Mouse (Mus musculus): ENCODE measurements at regions not wholly inside any gene's neighbourhood (a gene's known extent, or its start where the extent isn't known, plus 50 kb on each side); places are given as distances from the start of the nearest gene placed in this dataset.
"Not testable (repeated sequence)": the region's sequence is repeated elsewhere in the genome, so short reads cannot be mapped to it uniquely, and the experiment has no call there.

DNA sequence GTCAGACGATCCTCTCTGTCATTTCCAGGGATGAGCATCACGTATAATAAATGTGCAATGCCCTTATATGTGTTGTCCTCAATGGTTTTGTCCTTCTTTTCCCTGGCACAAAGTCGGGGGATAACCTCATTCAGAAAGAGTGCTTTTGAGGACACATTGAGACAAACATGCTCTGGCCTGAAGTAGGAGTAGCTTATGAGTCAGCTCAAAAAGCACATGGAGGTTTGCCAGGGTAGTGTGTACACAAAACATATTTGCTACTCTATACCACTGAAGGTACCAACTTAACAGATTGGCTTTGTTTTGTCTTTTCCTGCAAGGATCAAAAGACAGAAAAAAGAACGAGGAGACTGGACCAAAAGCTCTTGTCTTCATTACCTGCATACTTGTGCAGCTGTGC lies 682.1 kb upstream of the Grid2 start:
- Histone ChIP-seq H3K4me3 (ENCODE audit: insufficient read depth in 1 of 2, low read depth in 1 of 2, low read length in 2 of 2, poor library complexity in 1 of 2, severe bottlenecking in 1 of 2) (no peak overlapping the region), H3K36me3 (ENCODE audit: control insufficient read depth, insufficient read depth, low read length, poor library complexity, severe bottlenecking) (no peaks in the 10 kb centered on the region), H3K9ac (ENCODE audit: insufficient read depth, low read depth, low read length, poor library complexity, severe bottlenecking) (no peak overlapping the region), H3K9me3 (ENCODE audit: control insufficient read depth, insufficient read depth, low read depth, low read length) (no peaks in the 10 kb centered on the region), H3K4me1 (ENCODE audit: control insufficient read depth in 2 of 2, insufficient read depth in 2 of 2, low read length in 2 of 2, poor library complexity in 1 of 2) (no peaks in the 10 kb centered on the region), H3K27ac (ENCODE audit: insufficient read depth, low read depth, low read length, poor library complexity, severe bottlenecking) (no peak overlapping the region)
- in situ Hi-C loops (cut with MboI; ENCODE audit: low sequenced_read_pairs in 2 of 2, unreplicated experiment in 2 of 2): no loop called here
- TF ChIP-seq ZC3H11A (IDR thresholded peaks at IDR 0.05; ENCODE audit: borderline replicate concordance, low read depth, low read length) (no peak), MAFK (IDR thresholded peaks at IDR 0.05; ENCODE audit: insufficient read depth, low read depth, low read length) (no peak), CHD2 (IDR thresholded peaks at IDR 0.05; ENCODE audit: low read depth, low read length) (no peak), HCFC1 (IDR thresholded peaks at IDR 0.05; ENCODE audit: borderline replicate concordance, insufficient read depth, low read length) (no peak), ZNF384 (IDR thresholded peaks at IDR 0.05; ENCODE audit: low read depth, low read length) (no peak)
- DNase-seq (ENCODE audit: low read depth, low spot score): no peak

DNA sequence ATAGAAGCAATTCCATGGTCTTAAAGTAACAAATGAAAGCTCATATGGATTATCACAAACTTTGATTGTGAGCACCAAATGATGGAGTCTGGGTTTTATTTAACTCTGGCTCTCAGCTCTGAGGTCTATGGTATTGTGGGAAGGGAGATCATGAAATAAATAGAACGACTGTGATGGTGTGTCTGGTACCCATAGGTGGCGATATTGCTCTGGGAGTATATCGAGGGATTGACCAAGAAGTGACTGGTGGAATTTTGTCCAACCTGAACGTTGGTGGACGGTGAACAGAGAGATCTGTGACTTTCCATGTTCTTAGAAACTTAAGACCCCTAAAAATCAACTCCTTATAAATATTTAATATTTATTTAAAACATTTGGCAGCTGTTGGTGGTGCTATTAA lies 679.5 kb upstream of the Grid2 start:
- peak; percentile 48 for DNase-seq (ENCODE audit: low read depth, low spot score)
- in situ Hi-C loops (cut with MboI; ENCODE audit: low sequenced_read_pairs in 2 of 2, unreplicated experiment in 2 of 2): no loop called here
- no peak overlapping the region for H3K27ac ChIP-seq (ENCODE audit: insufficient read depth, low read depth, low read length, poor library complexity, severe bottlenecking)
- TF ChIP-seq CHD2 (IDR thresholded peaks at IDR 0.05; ENCODE audit: low read depth, low read length): no peak
- no peak for TF ChIP-seq MAFK (IDR thresholded peaks at IDR 0.05; ENCODE audit: insufficient read depth, low read depth, low read length)
- TF ChIP-seq HCFC1 (IDR thresholded peaks at IDR 0.05; ENCODE audit: borderline replicate concordance, insufficient read depth, low read length): no peak
- no peak for TF ChIP-seq ZC3H11A (IDR thresholded peaks at IDR 0.05; ENCODE audit: borderline replicate concordance, low read depth, low read length)
- TF ChIP-seq ZNF384 (IDR thresholded peaks at IDR 0.05; ENCODE audit: low read depth, low read length): no peak
- H3K9me3 ChIP-seq (ENCODE audit: control insufficient read depth, insufficient read depth, low read depth, low read length): no peaks in the 10 kb centered on the region
- H3K4me1 ChIP-seq (ENCODE audit: control insufficient read depth in 2 of 2, insufficient read depth in 2 of 2, low read length in 2 of 2, poor library complexity in 1 of 2): no peaks in the 10 kb centered on the region
- H3K4me3 ChIP-seq (ENCODE audit: insufficient read depth in 1 of 2, low read depth in 1 of 2, low read length in 2 of 2, poor library complexity in 1 of 2, severe bottlenecking in 1 of 2): no peak overlapping the region
- H3K9ac ChIP-seq (ENCODE audit: insufficient read depth, low read depth, low read length, poor library complexity, severe bottlenecking): no peak overlapping the region
- H3K36me3 ChIP-seq (ENCODE audit: control insufficient read depth, insufficient read depth, low read length, poor library complexity, severe bottlenecking): no peaks in the 10 kb centered on the region

DNA sequence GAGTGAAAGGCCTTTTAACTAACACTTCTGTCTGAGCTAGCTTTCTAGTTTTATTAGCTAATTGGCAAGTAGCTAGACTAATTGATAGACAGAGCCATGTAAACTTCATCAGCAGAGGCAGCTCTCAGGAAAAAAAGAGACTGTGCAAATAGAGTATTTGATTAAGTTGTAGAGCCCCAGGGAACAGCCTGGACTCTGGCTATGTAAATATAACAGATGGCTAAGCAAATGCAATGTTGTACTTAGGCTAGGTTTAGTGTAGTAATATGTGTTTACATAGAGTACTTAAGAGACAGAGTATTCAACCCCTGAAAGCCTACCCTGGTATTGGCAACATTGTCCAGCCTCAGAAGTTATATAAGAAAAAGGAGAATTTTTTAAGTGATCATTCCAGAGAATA lies 635.1 kb upstream of the Grid2 start:
- no peak overlapping the region for H3K4me3 ChIP-seq (ENCODE audit: insufficient read depth in 1 of 2, low read depth in 1 of 2, low read length in 2 of 2, poor library complexity in 1 of 2, severe bottlenecking in 1 of 2)
- no peaks in the 10 kb centered on the region for H3K4me1 ChIP-seq (ENCODE audit: control insufficient read depth in 2 of 2, insufficient read depth in 2 of 2, low read length in 2 of 2, poor library complexity in 1 of 2)
- H3K9ac ChIP-seq (ENCODE audit: insufficient read depth, low read depth, low read length, poor library complexity, severe bottlenecking): no peak overlapping the region
- TF ChIP-seq MAFK (IDR thresholded peaks at IDR 0.05; ENCODE audit: insufficient read depth, low read depth, low read length) (no peak), ZC3H11A (IDR thresholded peaks at IDR 0.05; ENCODE audit: borderline replicate concordance, low read depth, low read length) (no peak), HCFC1 (IDR thresholded peaks at IDR 0.05; ENCODE audit: borderline replicate concordance, insufficient read depth, low read length) (no peak), ZNF384 (IDR thresholded peaks at IDR 0.05; ENCODE audit: low read depth, low read length) (no peak), CHD2 (IDR thresholded peaks at IDR 0.05; ENCODE audit: low read depth, low read length) (no peak)
- H3K9me3 ChIP-seq (ENCODE audit: control insufficient read depth, insufficient read depth, low read depth, low read length): no peaks in the 10 kb centered on the region
- in situ Hi-C loops (cut with MboI; ENCODE audit: low sequenced_read_pairs in 2 of 2, unreplicated experiment in 2 of 2): no loop called here
- H3K27ac ChIP-seq (ENCODE audit: insufficient read depth, low read depth, low read length, poor library complexity, severe bottlenecking): no peak overlapping the region
- H3K36me3 ChIP-seq (ENCODE audit: control insufficient read depth, insufficient read depth, low read length, poor library complexity, severe bottlenecking): no peaks in the 10 kb centered on the region
- no peak for DNase-seq (ENCODE audit: low read depth, low spot score)

DNA sequence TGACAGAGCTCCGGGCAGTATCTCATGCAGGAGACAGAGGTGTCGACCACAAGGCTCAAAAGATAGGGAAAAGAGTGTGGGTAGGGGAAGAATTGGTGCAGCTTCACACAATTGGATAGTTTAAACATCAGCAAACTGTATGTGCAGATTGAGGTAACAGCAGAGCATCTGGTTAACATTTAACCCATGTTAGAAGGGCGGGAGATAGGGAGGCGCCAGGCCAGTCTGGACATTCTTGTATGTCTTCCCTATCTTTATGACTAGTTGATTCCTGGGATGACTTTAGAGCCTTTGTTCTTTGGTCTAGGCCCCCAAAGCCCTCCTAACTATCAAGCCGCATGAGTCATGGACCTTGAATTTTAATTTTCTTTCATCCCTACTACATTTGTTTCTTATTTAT lies 587.6 kb upstream of the Grid2 start:
- H3K36me3 ChIP-seq (ENCODE audit: control insufficient read depth, insufficient read depth, low read length, poor library complexity, severe bottlenecking); H3K9ac ChIP-seq (ENCODE audit: insufficient read depth, low read depth, low read length, poor library complexity, severe bottlenecking); H3K27ac ChIP-seq (ENCODE audit: insufficient read depth, low read depth, low read length, poor library complexity, severe bottlenecking); H3K4me1 ChIP-seq (ENCODE audit: control insufficient read depth in 2 of 2, insufficient read depth in 2 of 2, low read length in 2 of 2, poor library complexity in 1 of 2); H3K4me3 ChIP-seq (ENCODE audit: insufficient read depth in 1 of 2, low read depth in 1 of 2, low read length in 2 of 2, poor library complexity in 1 of 2, severe bottlenecking in 1 of 2); DNase-seq (ENCODE audit: low read depth, low spot score); H3K9me3 ChIP-seq (ENCODE audit: control insufficient read depth, insufficient read depth, low read depth, low read length); in situ Hi-C loops (cut with MboI; ENCODE audit: low sequenced_read_pairs in 2 of 2, unreplicated experiment in 2 of 2): not testable (repeated sequence)

DNA sequence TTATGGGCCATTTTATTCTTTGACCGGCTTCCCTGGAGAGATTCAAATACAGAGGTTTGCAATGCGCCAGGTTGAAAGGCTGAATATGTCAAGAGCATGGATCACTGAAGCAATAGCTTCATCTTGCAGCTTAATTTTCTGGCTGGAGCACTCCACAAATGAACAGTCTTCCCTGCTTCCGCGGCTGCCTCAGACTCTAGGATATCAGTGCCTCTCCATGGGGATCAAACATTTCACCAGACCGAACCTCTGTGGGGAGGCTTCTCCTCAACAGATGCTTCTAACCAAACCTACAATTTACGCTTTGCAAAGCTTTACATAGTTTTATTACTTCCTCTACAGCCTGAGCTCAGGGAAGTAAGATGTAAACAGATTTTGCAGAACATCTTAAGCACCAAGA lies 537.3 kb upstream of the Grid2 start:
- TF ChIP-seq ZNF384 (IDR thresholded peaks at IDR 0.05; ENCODE audit: low read depth, low read length): no peak
- TF ChIP-seq HCFC1 (IDR thresholded peaks at IDR 0.05; ENCODE audit: borderline replicate concordance, insufficient read depth, low read length): no peak
- TF ChIP-seq CHD2 (IDR thresholded peaks at IDR 0.05; ENCODE audit: low read depth, low read length): no peak
- TF ChIP-seq MAFK (IDR thresholded peaks at IDR 0.05; ENCODE audit: insufficient read depth, low read depth, low read length): no peak
- no peak for TF ChIP-seq ZC3H11A (IDR thresholded peaks at IDR 0.05; ENCODE audit: borderline replicate concordance, low read depth, low read length)
- Histone ChIP-seq H3K4me3 (ENCODE audit: insufficient read depth in 1 of 2, low read depth in 1 of 2, low read length in 2 of 2, poor library complexity in 1 of 2, severe bottlenecking in 1 of 2) (no peak overlapping the region), H3K9ac (ENCODE audit: insufficient read depth, low read depth, low read length, poor library complexity, severe bottlenecking) (no peak overlapping the region), H3K9me3 (ENCODE audit: control insufficient read depth, insufficient read depth, low read depth, low read length) (no peaks in the 10 kb centered on the region), H3K27ac (ENCODE audit: insufficient read depth, low read depth, low read length, poor library complexity, severe bottlenecking) (no peak overlapping the region), H3K36me3 (ENCODE audit: control insufficient read depth, insufficient read depth, low read length, poor library complexity, severe bottlenecking) (no peaks in the 10 kb centered on the region), H3K4me1 (ENCODE audit: control insufficient read depth in 2 of 2, insufficient read depth in 2 of 2, low read length in 2 of 2, poor library complexity in 1 of 2) (no peaks in the 10 kb centered on the region)
- no peak for DNase-seq (ENCODE audit: low read depth, low spot score)
- in situ Hi-C loops (cut with MboI; ENCODE audit: low sequenced_read_pairs in 2 of 2, unreplicated experiment in 2 of 2): no loop called here

Data from ES-E14 (cell line).